Mouse (Mus musculus): ENCODE measurements around the gene Pcare. TPM values are rescaled to one million over a fixed set of nuclear protein-coding genes. Genes with fewer than 3 reads are reported as not detected.
"Not testable (repeated sequence)": the region's sequence is repeated elsewhere in the genome, so short reads cannot be mapped to it uniquely, and the experiment has no call there.

The Pcare gene
- polyA plus RNA-seq, 1 experiment from 2014 or later: not detected

DNA sequence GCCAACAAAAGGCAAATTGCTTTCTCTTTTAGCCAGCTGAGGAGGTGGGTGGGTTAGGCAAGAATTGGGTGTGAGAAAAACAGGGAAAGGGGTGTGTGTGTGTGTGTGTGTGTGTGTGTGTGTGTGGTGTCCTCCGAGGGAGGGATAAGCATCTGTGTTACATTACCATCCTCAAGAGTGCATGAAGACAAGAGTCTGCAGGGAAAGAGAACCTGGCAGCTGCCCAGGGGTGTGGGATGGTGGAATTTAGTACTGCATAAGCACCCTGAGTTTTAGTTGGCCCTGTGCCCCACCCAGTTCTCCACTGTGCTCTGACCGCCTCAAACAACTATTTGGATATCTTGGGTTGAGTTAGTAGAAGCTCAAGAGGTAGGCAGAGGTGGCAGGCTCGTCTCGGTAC is 28.3 kb upstream of the Pcare start:
- Histone ChIP-seq H3K4me1 (ENCODE audit: control insufficient read depth, insufficient read depth, low read length) (no peaks in the 10 kb centered on the region), H3K4me2 (ENCODE audit: low read depth, low read length) (no peak overlapping the region), H3K27ac (replicated peaks; ENCODE audit: low read depth, low read length) (no peak overlapping the region), H3K9me3 (replicated peaks; ENCODE audit: control insufficient read depth, low read length) (no peaks in the 10 kb centered on the region), H3K27me3 (ENCODE audit: control insufficient read depth, insufficient read depth, low read length) (no peaks in the 10 kb centered on the region; the same call in 1 of the 2 replicates), H3K9ac (replicated peaks; ENCODE audit: low read length) (no peak overlapping the region), H3K36me3 (replicated peaks; ENCODE audit: control insufficient read depth, insufficient read depth, low read depth, low read length) (no peaks in the 10 kb centered on the region), H3K4me3 (ENCODE audit: low read depth, low read length) (no peak overlapping the region)
- ATAC-seq (replicated peaks; ENCODE audit: insufficient number of reproducible peaks, low FRiP score, low TSS enrichment, low read depth) (no peak), DNase-seq (ENCODE audit: low spot score) (no peak)
- 90% methylated on average over 4 of the region's 4 CpGs for WGBS

DNA sequence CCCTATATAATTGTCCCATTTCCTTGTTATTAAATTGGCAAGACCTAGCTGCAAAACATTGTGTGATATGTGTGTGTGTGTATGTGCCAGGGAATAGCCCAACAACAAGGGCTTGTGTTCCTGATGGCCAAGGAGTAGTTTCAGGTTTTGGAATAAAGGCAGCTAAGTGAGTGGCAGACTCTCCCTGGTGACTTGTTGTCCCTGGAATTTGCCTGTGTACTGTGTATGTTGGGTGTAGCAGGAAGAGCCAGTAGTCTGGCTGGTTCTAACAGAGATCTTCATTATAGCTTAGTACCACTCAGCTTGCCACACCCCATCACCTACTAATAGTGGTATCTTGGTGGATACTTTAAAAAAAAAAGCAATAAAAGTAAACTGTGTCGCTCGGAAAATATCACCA is 27.8 kb upstream of the Pcare start:
- Histone ChIP-seq H3K4me2 (ENCODE audit: low read depth, low read length) (no peak overlapping the region), H3K9me3 (replicated peaks; ENCODE audit: control insufficient read depth, low read length) (no peaks in the 10 kb centered on the region), H3K27me3 (ENCODE audit: control insufficient read depth, insufficient read depth, low read length) (no peaks in the 10 kb centered on the region; the same call in 1 of the 2 replicates), H3K27ac (replicated peaks; ENCODE audit: low read depth, low read length) (no peak overlapping the region), H3K4me3 (ENCODE audit: low read depth, low read length) (no peak overlapping the region), H3K36me3 (replicated peaks; ENCODE audit: control insufficient read depth, insufficient read depth, low read depth, low read length) (no peaks in the 10 kb centered on the region), H3K9ac (replicated peaks; ENCODE audit: low read length) (no peak overlapping the region), H3K4me1 (ENCODE audit: control insufficient read depth, insufficient read depth, low read length) (no peaks in the 10 kb centered on the region)
- no peak for DNase-seq (ENCODE audit: low spot score)
- WGBS: 95% methylated on average over 2 of the region's 2 CpGs
- no peak for ATAC-seq (replicated peaks; ENCODE audit: insufficient number of reproducible peaks, low FRiP score, low TSS enrichment, low read depth)

DNA sequence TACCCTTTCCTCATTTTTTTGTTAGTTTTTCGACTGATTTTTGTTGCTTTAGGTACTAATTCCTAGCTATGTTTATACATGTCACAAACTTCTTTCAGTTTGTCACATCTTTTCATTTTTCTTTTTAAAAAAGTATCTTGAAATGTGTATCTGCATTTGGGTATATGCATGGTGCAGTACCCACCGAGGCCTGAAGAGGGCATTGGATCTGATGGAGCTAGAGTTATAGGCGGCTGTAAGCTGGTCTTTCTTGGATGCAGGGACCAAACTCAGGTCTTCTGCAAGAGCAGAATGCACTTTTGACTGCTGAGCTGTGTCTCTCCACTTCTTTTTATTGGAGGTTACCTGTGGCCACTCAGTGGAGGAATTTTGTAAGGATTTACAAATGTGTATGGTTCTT is 26.0 kb upstream of the Pcare start:
- ATAC-seq (replicated peaks; ENCODE audit: insufficient number of reproducible peaks, low FRiP score, low TSS enrichment, low read depth) (no peak), DNase-seq (ENCODE audit: low spot score) (no peak)
- WGBS: 79% methylated on average over 3 of the region's 3 CpGs
- no peaks in the 10 kb centered on the region for H3K36me3 ChIP-seq (replicated peaks; ENCODE audit: control insufficient read depth, insufficient read depth, low read depth, low read length)
- no peak overlapping the region for H3K4me3 ChIP-seq (ENCODE audit: low read depth, low read length)
- no peaks in the 10 kb centered on the region for H3K9me3 ChIP-seq (replicated peaks; ENCODE audit: control insufficient read depth, low read length)
- no peaks in the 10 kb centered on the region for H3K4me1 ChIP-seq (ENCODE audit: control insufficient read depth, insufficient read depth, low read length)
- no peak overlapping the region for H3K9ac ChIP-seq (replicated peaks; ENCODE audit: low read length)
- H3K27ac ChIP-seq (replicated peaks; ENCODE audit: low read depth, low read length): no peak overlapping the region
- no peak overlapping the region for H3K4me2 ChIP-seq (ENCODE audit: low read depth, low read length)
- no peaks in the 10 kb centered on the region; the same call in 1 of the 2 replicates for H3K27me3 ChIP-seq (ENCODE audit: control insufficient read depth, insufficient read depth, low read length)

DNA sequence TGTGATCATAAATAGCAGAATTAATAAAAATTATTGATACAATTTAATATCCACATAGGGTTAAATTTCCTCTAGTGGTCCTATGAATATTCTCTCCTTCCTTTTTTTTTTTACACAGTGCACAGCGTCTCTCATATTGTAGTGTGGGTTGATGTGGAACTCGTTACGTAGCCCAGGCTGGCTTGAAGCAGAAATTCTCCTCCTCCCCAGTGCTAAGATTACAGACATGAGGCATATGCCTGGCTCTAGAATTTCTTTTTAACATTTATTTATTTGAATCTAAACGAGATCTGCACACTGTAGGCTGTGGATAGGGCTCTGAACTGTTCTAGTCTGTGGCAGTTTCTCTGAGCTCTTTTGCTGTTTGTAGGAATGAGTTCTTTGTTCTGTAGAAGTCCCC is 22.6 kb upstream of the Pcare start:
- Histone ChIP-seq H3K9me3 (replicated peaks; ENCODE audit: control insufficient read depth, low read length) (no peaks in the 10 kb centered on the region), H3K4me3 (ENCODE audit: low read depth, low read length) (no peak overlapping the region), H3K4me2 (ENCODE audit: low read depth, low read length) (no peak overlapping the region), H3K9ac (replicated peaks; ENCODE audit: low read length) (no peak overlapping the region), H3K4me1 (ENCODE audit: control insufficient read depth, insufficient read depth, low read length) (no peaks in the 10 kb centered on the region), H3K36me3 (replicated peaks; ENCODE audit: control insufficient read depth, insufficient read depth, low read depth, low read length) (no peaks in the 10 kb centered on the region), H3K27ac (replicated peaks; ENCODE audit: low read depth, low read length) (no peak overlapping the region), H3K27me3 (ENCODE audit: control insufficient read depth, insufficient read depth, low read length) (no peaks in the 10 kb centered on the region)
- WGBS: 83% methylated on average over 4 of the region's 4 CpGs
- ATAC-seq (replicated peaks; ENCODE audit: insufficient number of reproducible peaks, low FRiP score, low TSS enrichment, low read depth) (no peak), DNase-seq (ENCODE audit: low spot score) (no peak)

DNA sequence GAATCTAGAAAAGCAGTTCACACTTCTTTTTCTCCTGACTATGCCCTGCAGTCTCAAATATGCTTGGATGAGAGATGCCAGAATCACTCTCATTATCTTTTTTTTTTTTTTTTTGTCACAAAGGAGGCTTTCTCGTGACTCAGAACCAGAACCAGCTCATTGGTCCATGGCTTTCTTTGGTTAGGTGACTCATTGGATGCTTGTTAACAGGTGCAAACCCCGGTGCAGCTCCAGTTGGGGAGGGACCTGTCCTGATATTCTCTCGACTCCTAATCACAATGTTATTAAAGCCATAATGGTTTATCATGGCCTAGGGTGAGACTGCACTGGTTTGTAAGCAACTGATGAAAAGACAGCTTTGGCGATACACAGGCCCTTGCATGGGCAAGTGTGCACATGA is 21.5 kb upstream of the Pcare start:
- H3K27me3 ChIP-seq (ENCODE audit: control insufficient read depth, insufficient read depth, low read length): no peaks in the 10 kb centered on the region
- DNase-seq (ENCODE audit: low spot score) (no peak), ATAC-seq (replicated peaks; ENCODE audit: insufficient number of reproducible peaks, low FRiP score, low TSS enrichment, low read depth) (no peak)
- H3K4me2 ChIP-seq (ENCODE audit: low read depth, low read length): no peak overlapping the region
- 75% methylated on average over 4 of the region's 4 CpGs for WGBS
- no peaks in the 10 kb centered on the region for H3K9me3 ChIP-seq (replicated peaks; ENCODE audit: control insufficient read depth, low read length)
- no peak overlapping the region for H3K4me3 ChIP-seq (ENCODE audit: low read depth, low read length)
- H3K4me1 ChIP-seq (ENCODE audit: control insufficient read depth, insufficient read depth, low read length): no peaks in the 10 kb centered on the region
- H3K36me3 ChIP-seq (replicated peaks; ENCODE audit: control insufficient read depth, insufficient read depth, low read depth, low read length): no peaks in the 10 kb centered on the region
- H3K27ac ChIP-seq (replicated peaks; ENCODE audit: low read depth, low read length): no peak overlapping the region
- H3K9ac ChIP-seq (replicated peaks; ENCODE audit: low read length): no peak overlapping the region

DNA sequence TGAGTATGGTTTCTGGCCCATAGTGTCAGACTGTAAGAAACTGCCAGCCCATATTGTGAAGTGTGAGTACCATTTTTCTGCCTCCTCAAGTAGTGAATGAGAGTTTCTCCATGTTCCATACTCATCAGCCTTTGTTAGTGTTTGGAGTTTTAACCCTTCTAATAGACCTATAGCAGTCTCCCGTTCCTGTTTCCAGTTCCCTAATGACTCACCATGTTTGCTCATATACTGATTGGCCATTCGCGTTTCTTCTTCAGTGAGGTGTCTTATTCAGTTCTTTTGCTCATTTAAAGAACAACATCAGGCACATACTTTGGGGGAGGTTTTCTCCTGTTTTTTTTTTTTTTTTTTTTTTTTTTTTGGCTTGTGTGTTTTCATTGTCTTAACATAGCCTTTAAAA is 18.0 kb upstream of the Pcare start:
- Histone ChIP-seq H3K4me2 (ENCODE audit: low read depth, low read length) (no peak overlapping the region), H3K9ac (replicated peaks; ENCODE audit: low read length) (no peak overlapping the region), H3K27ac (replicated peaks; ENCODE audit: low read depth, low read length) (no peak overlapping the region), H3K27me3 (ENCODE audit: control insufficient read depth, insufficient read depth, low read length) (no peaks in the 10 kb centered on the region), H3K36me3 (replicated peaks; ENCODE audit: control insufficient read depth, insufficient read depth, low read depth, low read length) (no peaks in the 10 kb centered on the region), H3K4me3 (ENCODE audit: low read depth, low read length) (no peak overlapping the region), H3K4me1 (ENCODE audit: control insufficient read depth, insufficient read depth, low read length) (no peaks in the 10 kb centered on the region), H3K9me3 (replicated peaks; ENCODE audit: control insufficient read depth, low read length) (no peaks in the 10 kb centered on the region)
- 92% methylated on average over 3 of the region's 3 CpGs for WGBS
- DNase-seq (ENCODE audit: low spot score) (no peak), ATAC-seq (replicated peaks; ENCODE audit: insufficient number of reproducible peaks, low FRiP score, low TSS enrichment, low read depth) (no peak)

DNA sequence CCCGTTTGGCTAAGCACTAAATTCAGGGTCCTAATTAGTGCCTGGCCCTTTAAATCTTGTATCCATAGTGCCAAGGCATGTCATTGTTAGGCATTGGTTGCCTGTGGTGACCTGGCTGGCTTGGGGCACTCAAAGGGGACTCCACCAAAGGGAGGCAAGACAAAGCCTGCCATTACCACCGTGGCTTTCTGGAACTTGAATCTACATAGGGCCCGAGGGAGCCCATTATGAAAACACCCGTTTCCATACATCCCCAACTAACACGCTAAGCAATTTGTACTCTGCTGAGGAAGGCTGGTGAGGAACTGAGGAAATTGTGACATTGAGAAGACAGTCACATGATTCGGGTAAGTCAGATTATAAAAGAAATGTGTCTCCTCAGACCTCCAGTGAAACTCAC is 16.9 kb upstream of the Pcare start:
- ATAC-seq (replicated peaks; ENCODE audit: insufficient number of reproducible peaks, low FRiP score, low TSS enrichment, low read depth) (peak; percentile 52; the same call in 1 of the 2 replicates), DNase-seq (ENCODE audit: low spot score) (peak; percentile 41)
- H3K4me3 ChIP-seq (ENCODE audit: low read depth, low read length): no peak overlapping the region

DNA sequence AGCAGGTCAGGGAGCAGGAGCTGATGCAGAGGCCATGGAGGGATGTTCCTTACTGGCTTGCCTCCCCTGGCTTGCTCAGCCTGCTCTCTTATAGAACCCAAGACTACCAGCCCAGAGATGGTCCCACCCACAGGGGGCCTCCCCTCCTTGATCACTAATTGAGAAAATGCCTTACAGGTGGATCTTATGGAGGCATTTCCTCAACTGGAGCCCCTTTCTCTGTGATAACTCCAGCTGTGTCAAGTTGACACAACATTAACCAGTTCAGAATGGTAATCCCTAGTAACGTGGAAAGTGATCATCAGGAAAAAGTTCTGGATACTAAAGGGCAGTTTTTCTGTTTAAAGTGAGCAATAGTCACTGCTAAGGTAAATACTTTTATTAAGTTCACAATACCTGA is 15.5 kb upstream of the Pcare start, which contains the start of gene Clip4:
TSS of gene Clip4 (plus strand) at position 301 of the 400 bp plus-strand sequence.
- WGBS: 47% methylated on average over 1 of the region's 1 CpGs
- H3K4me2 ChIP-seq (ENCODE audit: low read depth, low read length): not testable (repeated sequence)

More for the DNA sequence above, 16.9 kb upstream of the Pcare start:
- no peaks in the 10 kb centered on the region for H3K4me1 ChIP-seq (ENCODE audit: control insufficient read depth, insufficient read depth, low read length)
- H3K9ac ChIP-seq (replicated peaks; ENCODE audit: low read length): no peak overlapping the region
- no peaks in the 10 kb centered on the region for H3K27me3 ChIP-seq (ENCODE audit: control insufficient read depth, insufficient read depth, low read length)
- WGBS: 25% methylated on average over 6 of the region's 6 CpGs
- no peak overlapping the region for H3K27ac ChIP-seq (replicated peaks; ENCODE audit: low read depth, low read length)
- no peaks in the 10 kb centered on the region for H3K9me3 ChIP-seq (replicated peaks; ENCODE audit: control insufficient read depth, low read length)
- H3K4me2 ChIP-seq (ENCODE audit: low read depth, low read length): no peak overlapping the region
- no peaks in the 10 kb centered on the region for H3K36me3 ChIP-seq (replicated peaks; ENCODE audit: control insufficient read depth, insufficient read depth, low read depth, low read length)

More for the DNA sequence above, 15.5 kb upstream of the Pcare start, which contains the start of gene Clip4:
- H3K36me3 ChIP-seq (replicated peaks; ENCODE audit: control insufficient read depth, insufficient read depth, low read depth, low read length); ATAC-seq (replicated peaks; ENCODE audit: insufficient number of reproducible peaks, low FRiP score, low TSS enrichment, low read depth); DNase-seq (ENCODE audit: low spot score); H3K4me3 ChIP-seq (ENCODE audit: low read depth, low read length); H3K27me3 ChIP-seq (ENCODE audit: control insufficient read depth, insufficient read depth, low read length); H3K27ac ChIP-seq (replicated peaks; ENCODE audit: low read depth, low read length); H3K9me3 ChIP-seq (replicated peaks; ENCODE audit: control insufficient read depth, low read length); H3K9ac ChIP-seq (replicated peaks; ENCODE audit: low read length); H3K4me1 ChIP-seq (ENCODE audit: control insufficient read depth, insufficient read depth, low read length): not testable (repeated sequence)

Data from embryonic facial prominence, embryonic 11.5 days (tissue).